Mouse (Mus musculus) liver, postnatal 0 days (tissue): ENCODE data around the gene Duoxa1.

Source experiments
- CTCF ChIP-seq: sonication (generic); IDR thresholded peaks from 2 replicates; pipeline ENCODE4 v1.5.1; 2016; ENCODE audit warnings: antibody characterized with exemption, low read depth
- EP300 ChIP-seq: IDR thresholded peaks from 2 replicates; pipeline ENCODE4 v1.6.1; 2016; ENCODE audit warnings: antibody characterized with exemption, low read depth, mild to moderate bottlenecking

DNA sequence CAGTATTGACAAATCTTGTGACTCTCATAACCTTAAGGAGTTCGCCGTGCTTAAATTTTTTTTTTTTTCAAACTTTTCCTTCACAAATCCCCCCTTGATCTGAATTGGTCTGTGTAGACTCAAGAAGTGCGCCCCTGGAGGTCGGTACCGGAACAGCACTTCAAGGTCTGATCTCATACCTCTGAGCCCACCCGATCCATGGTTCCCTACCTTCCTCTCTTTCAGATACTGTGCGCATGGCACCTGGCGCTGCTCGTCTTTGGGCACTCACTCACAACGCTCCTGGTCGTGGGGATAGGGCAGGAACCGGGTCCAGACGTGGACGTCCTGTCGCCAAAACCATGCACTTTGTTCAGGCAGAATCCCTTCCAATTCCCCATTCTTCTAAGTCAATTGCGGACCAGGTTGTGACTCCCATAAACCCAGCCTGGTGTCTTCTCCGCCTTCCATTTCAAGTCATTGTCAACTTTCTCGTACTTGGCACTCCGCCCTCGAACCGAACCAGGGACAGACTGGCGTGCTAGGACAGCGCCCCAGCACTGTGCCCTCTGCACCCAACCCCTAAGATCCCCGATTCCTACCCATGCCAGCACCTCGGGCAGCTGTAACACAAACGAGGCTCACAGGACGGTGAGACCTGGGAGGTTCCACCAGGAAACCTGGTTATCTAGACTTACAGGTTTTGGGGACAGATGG, 660 bp downstream of the Duoxa1 start:
- peak; percentile 74 for TF ChIP-seq CTCF
- no peak for TF ChIP-seq EP300
